Mouse (Mus musculus): ENCODE results near the gene Lck. TPM values are rescaled to one million over a fixed set of nuclear protein-coding genes. Genes with fewer than 3 reads are reported as not detected.
A peak's percentile ranks its signal among the peaks of the same experiment; 100 is the strongest.

Lck gene
- total and polyA plus RNA-seq, 3 experiments, result 2.7 to 6.9 TPM; not detected in 1

DNA sequence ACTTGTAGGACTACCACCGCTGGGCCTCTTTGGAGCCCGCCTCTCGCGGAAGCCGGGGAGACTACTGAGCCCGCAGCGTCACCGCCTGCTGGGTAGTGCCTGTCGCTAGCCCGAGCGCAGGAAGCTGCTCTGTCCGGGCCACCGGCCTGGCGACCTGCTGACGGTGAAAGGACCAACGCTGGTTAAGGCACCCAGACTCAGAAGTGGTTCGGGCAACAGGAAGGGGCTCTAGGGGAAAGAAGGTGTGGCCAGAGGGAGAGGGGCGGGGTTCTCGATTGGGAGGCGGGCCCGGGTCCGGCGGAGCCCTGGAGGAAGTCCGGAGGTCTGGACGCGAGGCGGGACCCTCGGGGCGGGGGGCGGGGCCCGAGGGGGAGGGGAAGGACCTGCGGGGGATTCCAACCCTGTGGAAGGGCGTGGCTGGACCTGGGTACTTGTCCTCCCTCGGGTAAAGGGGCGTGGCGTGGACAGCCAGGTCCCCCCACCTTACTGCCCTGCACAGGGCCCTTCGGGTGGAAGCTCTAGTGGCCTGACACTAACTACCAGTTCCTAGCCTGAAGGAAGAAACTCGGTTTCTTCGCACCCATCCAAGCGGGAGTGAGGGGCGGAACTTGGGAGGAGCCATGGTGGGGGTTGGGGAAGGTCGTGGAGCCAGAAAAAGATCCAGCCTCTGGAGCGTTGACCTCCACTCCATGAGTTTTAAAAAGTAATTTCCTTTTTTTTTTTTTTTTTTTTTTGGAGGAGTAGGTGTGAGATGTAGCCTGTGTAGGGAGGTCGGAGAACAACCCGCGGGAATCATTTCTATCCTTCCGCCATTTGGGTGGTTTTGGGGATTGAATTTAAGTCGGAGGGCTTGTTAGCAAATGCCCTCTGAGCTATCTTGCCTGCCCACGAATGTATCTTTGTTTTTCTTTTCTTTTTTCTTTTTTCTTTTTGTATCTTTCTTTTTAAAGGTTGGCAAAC is 72.6 kb downstream of the Lck start:
- Histone ChIP-seq H3K4me1 (ENCODE audit: control insufficient read depth in 1 of 2, insufficient read depth in 2 of 2, low read length in 2 of 2) (peaks cover 3 to 12% of the 10 kb centered on the region in 2 experiments), H3K9me3 (replicated peaks; ENCODE audit: insufficient read depth, low read length) (no peaks in the 10 kb centered on the region), H3K4me3 (ENCODE audit: control insufficient read depth in 1 of 2, insufficient read depth in 1 of 2, low read depth in 2 of 2, low read length in 2 of 2) (peak overlapping the region; percentile 56 to 71), H3K36me3 (ENCODE audit: control insufficient read depth in 1 of 2, insufficient read depth in 2 of 2, low read length in 2 of 2) (0 out of 4 replicates have a peak, but pooled peaks cover 0 to 3% of the 10 kb centered on the region in 2 experiments), H3K9ac (ENCODE audit: control insufficient read depth, low read depth, low read length, poor library complexity, severe bottlenecking) (peak overlapping the region; percentile 35; the same call in 1 of the 2 replicates), H3K27ac (ENCODE audit: control insufficient read depth, low read depth, low read length) (no peak overlapping the region), H3K27me3 (ENCODE audit: control insufficient read depth in 1 of 2, insufficient read depth in 2 of 2, low read length in 2 of 2) (no peaks in the 10 kb centered on the region), H3K79me2 (ENCODE audit: control insufficient read depth, insufficient read depth, low read length, poor library complexity) (no peaks in the 10 kb centered on the region)
- peak; percentile 69 for DNase-seq (ENCODE audit: low read depth, low spot score)
- peak; percentile 13; the same call in 1 of the 2 replicates for TF ChIP-seq ZNF384 (IDR thresholded peaks at IDR 0.05; ENCODE audit: low read depth, low read length)
- TF ChIP-seq GATA1 (IDR thresholded peaks at IDR 0.05; ENCODE audit: low read depth, low read length), result no peak

DNA sequence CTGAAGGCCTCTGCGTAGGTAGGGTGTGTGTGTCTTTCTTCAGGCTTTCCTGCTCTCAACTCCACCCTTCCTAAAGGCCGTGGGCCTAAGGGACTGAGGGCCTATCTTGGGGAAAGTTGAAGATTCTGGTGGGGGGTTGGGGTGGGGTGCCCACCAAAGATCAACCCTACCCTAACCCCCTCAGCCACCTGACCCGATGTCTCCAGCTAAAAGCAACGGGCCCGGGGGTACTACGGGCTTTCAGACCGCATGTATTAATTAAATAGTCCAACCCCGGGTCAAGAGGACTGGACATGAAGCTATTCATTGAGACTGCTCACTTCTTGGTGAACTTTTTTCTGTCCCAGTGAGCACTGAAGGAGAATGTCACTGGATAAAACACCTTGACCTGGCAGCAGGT is 73.4 kb downstream of the Lck start:
- H3K79me2 ChIP-seq (ENCODE audit: control insufficient read depth, insufficient read depth, low read length, poor library complexity), result no peaks in the 10 kb centered on the region
- no peak overlapping the region for H3K9ac ChIP-seq (ENCODE audit: control insufficient read depth, low read depth, low read length, poor library complexity, severe bottlenecking)
- no peak overlapping the region for H3K4me3 ChIP-seq (ENCODE audit: control insufficient read depth in 1 of 2, insufficient read depth in 1 of 2, low read depth in 2 of 2, low read length in 2 of 2)
- no peaks in the 10 kb centered on the region for H3K27me3 ChIP-seq (ENCODE audit: control insufficient read depth in 1 of 2, insufficient read depth in 2 of 2, low read length in 2 of 2)
- TF ChIP-seq SMC3 (IDR thresholded peaks at IDR 0.05; ENCODE audit: low read depth, low read length) (no peak), USF2 (IDR thresholded peaks at IDR 0.05; ENCODE audit: borderline replicate concordance in 1 of 2, insufficient read depth in 1 of 2, low read depth in 1 of 2, low read length in 2 of 2) (no peak), TBP (IDR thresholded peaks at IDR 0.05; ENCODE audit: low read depth, low read length) (no peak), MYB (IDR thresholded peaks at IDR 0.05; ENCODE audit: low read depth, low read length) (no peak), ZNF384 (IDR thresholded peaks at IDR 0.05; ENCODE audit: low read depth, low read length) (no peak), MEF2A (IDR thresholded peaks at IDR 0.05; ENCODE audit: extremely low read depth, insufficient replicate concordance, low read depth, low read length, poor library complexity, severe bottlenecking) (no peak), NRF1 (IDR thresholded peaks at IDR 0.05; ENCODE audit: insufficient read depth, low read depth, low read length, poor library complexity, severe bottlenecking) (no peak), ELF1 (IDR thresholded peaks at IDR 0.05; ENCODE audit: low read depth, low read length) (no peak), BHLHE40 (IDR thresholded peaks at IDR 0.05; ENCODE audit: borderline replicate concordance, low read depth, low read length) (no peak), ZMIZ1 (IDR thresholded peaks at IDR 0.05; ENCODE audit: low read depth, low read length) (no peak)
- peaks cover 6 to 18% of the 10 kb centered on the region in 2 experiments for H3K4me1 ChIP-seq (ENCODE audit: control insufficient read depth in 1 of 2, insufficient read depth in 2 of 2, low read length in 2 of 2)
- DNase-seq (ENCODE audit: low read depth, low spot score), result no peak
- no peaks in the 10 kb centered on the region for H3K9me3 ChIP-seq (replicated peaks; ENCODE audit: insufficient read depth, low read length)
- no peak overlapping the region for H3K27ac ChIP-seq (ENCODE audit: control insufficient read depth, low read depth, low read length)
- peaks cover 0 to 6% of the 10 kb centered on the region in 2 experiments; a peak in 1 of 4 replicates for H3K36me3 ChIP-seq (ENCODE audit: control insufficient read depth in 1 of 2, insufficient read depth in 2 of 2, low read length in 2 of 2)
